Mouse (Mus musculus) G1E (cell line): ENCODE data around the gene Gjd3.

Experiments
- CTCF ChIP-seq: IDR thresholded peaks from 2 replicates; pipeline ENCODE4 v1.5.1; 2012; ENCODE audit warnings: low read depth, low read length, inconsistent platforms, mixed read lengths
- GATA1 ChIP-seq: IDR thresholded peaks from 2 replicates; pipeline ENCODE4 v1.6.1; 2012; ENCODE audit warnings: borderline replicate concordance, low read length, inconsistent platforms, mixed read lengths
- POLR2AphosphoS5 ChIP-seq: IDR thresholded peaks from 2 replicates; pipeline ENCODE4 v1.6.1; 2012; ENCODE audit warnings: low read depth, low read length, inconsistent platforms; ENCODE audit not compliant: insufficient replicate concordance

- TF ChIP-seq CTCF: no peak
- TF ChIP-seq POLR2AphosphoS5: no peak
- TF ChIP-seq GATA1: no peak
Measured at GRCm38 (mm10) chr11:98933151-98933550, 49.7 kb downstream of the Gjd3 start.
